Mouse (Mus musculus) ES-E14 (cell line): ENCODE data around the gene Lcn5. TPM values are rescaled to one million over a fixed set of nuclear protein-coding genes. Genes with fewer than 3 reads are reported as not detected.
"Not testable (repeated sequence)": the region's sequence is repeated elsewhere in the genome, so short reads cannot be mapped to it uniquely, and the experiment has no call there.

ENCODE experiments used
- DNase-seq: peaks from one replicate; pipeline ENCODE4 v3.0.0-alpha.2; 2013; ENCODE audit warnings: low read depth, low spot score
- H3K27ac ChIP-seq: 2 replicates; pipeline ENCODE4 v1.5.1; 2012; ENCODE audit warnings: low read depth, mild to moderate bottlenecking, low read length, moderate library complexity, mixed read lengths; ENCODE audit not compliant: poor library complexity, insufficient read depth, severe bottlenecking
- H3K36me3 ChIP-seq: 2 replicates; pipeline ENCODE4 v1.6.1; 2012; ENCODE audit warnings: mild to moderate bottlenecking, low read length, moderate library complexity, mixed read lengths; ENCODE audit not compliant: control insufficient read depth, poor library complexity, insufficient read depth, severe bottlenecking
- H3K4me1 ChIP-seq, 2 experiments: fragments of 150-350 bp in 1 of 2; sonication (generic) in 1 of 2; 2 replicates each; pipeline ENCODE4 v1.6.1; 2012; ENCODE audit warnings: low read length in 2 of 2, mild to moderate bottlenecking in 1 of 2, mixed read lengths in 1 of 2; ENCODE audit not compliant: control insufficient read depth in 2 of 2, insufficient read depth in 2 of 2, poor library complexity in 1 of 2
- H3K4me3 ChIP-seq, 2 experiments: fragments of 150-350 bp in 1 of 2; sonication (generic) in 1 of 2; 2 replicates each; pipeline ENCODE4 v1.5.1; 2012; ENCODE audit warnings: low read length in 2 of 2, low read depth in 1 of 2, mild to moderate bottlenecking in 1 of 2, mixed read lengths in 1 of 2; ENCODE audit not compliant: insufficient read depth in 1 of 2, poor library complexity in 1 of 2, severe bottlenecking in 1 of 2
- H3K9ac ChIP-seq: 2 replicates; pipeline ENCODE4 v1.6.1; 2012; ENCODE audit warnings: low read depth, mild to moderate bottlenecking, low read length, mixed read lengths; ENCODE audit not compliant: poor library complexity, insufficient read depth, severe bottlenecking
- H3K9me3 ChIP-seq: fragments of 150-350 bp; sonication (generic); 2 replicates; pipeline ENCODE4 v1.6.1; 2012; ENCODE audit warnings: low read depth, mild to moderate bottlenecking, low read length; ENCODE audit not compliant: control insufficient read depth, insufficient read depth
- CHD2 ChIP-seq: IDR thresholded peaks from 2 replicates; pipeline ENCODE4 v1.6.1; 2014; ENCODE audit warnings: mild to moderate bottlenecking, low read depth, low read length, inconsistent platforms
- HCFC1 ChIP-seq: IDR thresholded peaks from 2 replicates; pipeline ENCODE4 v1.6.1; 2012; ENCODE audit warnings: low read length, inconsistent platforms, borderline replicate concordance; ENCODE audit not compliant: insufficient read depth
- MAFK ChIP-seq: IDR thresholded peaks from 2 replicates; pipeline ENCODE4 v1.6.1; 2014; ENCODE audit warnings: mild to moderate bottlenecking, low read depth, low read length, inconsistent platforms; ENCODE audit not compliant: insufficient read depth
- ZC3H11A ChIP-seq: IDR thresholded peaks from 2 replicates; pipeline ENCODE4 v1.6.1; 2012; ENCODE audit warnings: low read depth, mild to moderate bottlenecking, inconsistent platforms, low read length, borderline replicate concordance
- ZNF384 ChIP-seq: IDR thresholded peaks from 2 replicates; pipeline ENCODE4 v1.6.1; 2012; ENCODE audit warnings: low read depth, low read length, inconsistent platforms
- in situ Hi-C, 2 experiments: fragments of 600-800 bp; cut with MboI; formaldehyde crosslinking; loops; one replicate each; pipeline ENCODE4 v1.15.1; 2025; ENCODE audit warnings: low sequenced_read_pairs in 2 of 2, inconsistent platforms in 1 of 2; ENCODE audit not compliant: unreplicated experiment in 2 of 2
- total RNA-seq: library from RNA; depleted of rRNA; stranded (reverse); fragments of 300-350 nt; gene quantifications from 2 replicates; pipeline ENCODE4 v1.2.3, GENCODE M21; 2012

Lcn5 gene
- total RNA-seq, 1 experiment = not detected

- Histone ChIP-seq H3K4me1 (no peaks in the 10 kb centered on the region), H3K9me3 (no peaks in the 10 kb centered on the region), H3K9ac (no peak within 1 kb of the TSS), H3K27ac (no peak within 1 kb of the TSS), H3K4me3 (no peak within 1 kb of the TSS), H3K36me3 (no peaks in the 10 kb centered on the region)
- in situ Hi-C loops = no loop called here
- TF ChIP-seq MAFK (no peak), HCFC1 (no peak), ZNF384 (no peak), CHD2 (no peak), ZC3H11A (no peak)
- DNase-seq = no peak
Measured at GRCm38 (mm10) chr2:25682426-25682825, 24.7 kb downstream of the Lcn5 start, which contains the start of gene Lcn10. Gene Lcn10, plus strand, starts transcription at chr2:25682726.

DNA sequence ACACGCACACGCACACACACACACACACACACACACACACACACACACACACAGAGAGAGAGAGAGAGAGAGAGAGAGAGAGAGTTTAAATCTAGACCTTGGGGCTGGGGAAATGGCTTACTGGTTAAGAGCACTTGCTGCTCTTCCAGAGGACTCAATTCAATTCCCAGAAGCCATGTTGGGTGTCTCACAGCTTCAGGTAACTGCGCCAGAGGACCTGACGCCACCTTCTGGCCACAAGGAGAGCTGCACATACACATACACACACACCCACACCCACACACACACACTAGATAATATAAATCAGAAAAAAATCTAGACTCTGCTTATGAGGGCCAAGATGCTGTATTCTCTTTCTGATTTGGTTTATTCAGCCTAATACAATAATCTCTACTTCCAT is 29.2 kb downstream of the Lcn5 start:
- Histone ChIP-seq H3K4me1 (no peaks in the 10 kb centered on the region), H3K9ac (no peak overlapping the region), H3K27ac (no peak overlapping the region), H3K4me3 (no peak overlapping the region), H3K9me3 (no peaks in the 10 kb centered on the region), H3K36me3 (no peaks in the 10 kb centered on the region)
- in situ Hi-C loops = no loop called here
- TF ChIP-seq ZNF384 = no peak
- no peak for TF ChIP-seq ZC3H11A
- no peak for TF ChIP-seq CHD2
- TF ChIP-seq MAFK = no peak
- TF ChIP-seq HCFC1 = no peak
- DNase-seq = no peak

DNA sequence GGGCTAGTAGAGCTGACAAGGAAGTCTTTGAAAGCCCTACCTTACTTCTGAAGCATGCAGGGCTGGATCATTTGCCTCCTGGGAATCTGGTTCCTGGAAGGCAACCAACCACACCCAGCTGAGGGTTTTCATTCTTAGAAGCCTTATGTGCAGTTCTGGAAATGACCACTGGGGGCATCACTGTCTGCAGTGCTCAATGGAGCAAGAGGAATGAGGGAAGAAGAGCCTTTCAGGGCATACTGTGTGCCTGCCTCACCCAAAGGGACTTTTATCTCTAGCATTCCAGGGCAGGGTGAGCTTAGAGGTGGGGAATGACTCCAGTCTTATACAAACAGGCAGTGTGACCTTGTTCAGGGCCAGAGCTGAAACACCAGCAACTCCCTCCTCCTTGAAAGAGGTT is 36.9 kb downstream of the Lcn5 start:
- TF ChIP-seq CHD2 (no peak), ZC3H11A (no peak), MAFK (no peak), HCFC1 (no peak), ZNF384 (no peak)
- in situ Hi-C loops = no loop called here
- peak; percentile 96 for DNase-seq
- H3K4me1 ChIP-seq = no peaks in the 10 kb centered on the region
- H3K36me3 ChIP-seq = no peaks in the 10 kb centered on the region
- no peak overlapping the region for H3K9ac ChIP-seq
- H3K9me3 ChIP-seq = no peaks in the 10 kb centered on the region
- no peak overlapping the region for H3K4me3 ChIP-seq
- H3K27ac ChIP-seq = no peak overlapping the region

- no peak for TF ChIP-seq CHD2
- TF ChIP-seq MAFK = no peak
- no peak for TF ChIP-seq ZNF384
- no peak for TF ChIP-seq HCFC1
- TF ChIP-seq ZC3H11A = no peak
- in situ Hi-C loops = no loop called here
- no peaks in the 10 kb centered on the region for H3K9me3 ChIP-seq
Measured at GRCm38 (mm10) chr2:25696951-25697350, 39.2 kb downstream of the Lcn5 start.

GRCm38 (mm10) chr2:25698696-25699095 is 40.9 kb downstream of the Lcn5 start:
- no peak overlapping the region for H3K9ac ChIP-seq
- H3K9me3 ChIP-seq = no peaks in the 10 kb centered on the region
- in situ Hi-C loops = no loop called here
- no peaks in the 10 kb centered on the region for H3K36me3 ChIP-seq
- no peak for DNase-seq
- H3K27ac ChIP-seq = no peak overlapping the region
- H3K4me3 ChIP-seq = no peak overlapping the region
- no peak for TF ChIP-seq ZNF384
- no peak for TF ChIP-seq ZC3H11A
- no peak for TF ChIP-seq HCFC1
- no peak for TF ChIP-seq MAFK
- TF ChIP-seq CHD2 = no peak
- H3K4me1 ChIP-seq = no peaks in the 10 kb centered on the region

More at GRCm38 (mm10) chr2:25696951-25697350, 39.2 kb downstream of the Lcn5 start:
- Histone ChIP-seq H3K9ac (no peak overlapping the region), H3K4me1 (no peaks in the 10 kb centered on the region), H3K4me3 (no peak overlapping the region), H3K36me3 (no peaks in the 10 kb centered on the region), H3K27ac (no peak overlapping the region)
- no peak for DNase-seq

GRCm38 (mm10) chr2:25699743-25700142 is 42.0 kb downstream of the Lcn5 start, which contains the start of gene Obp2a:
Gene Obp2a, plus strand, starts transcription at chr2:25700043.
- in situ Hi-C loops, H3K4me3 ChIP-seq: not testable (repeated sequence)

More at GRCm38 (mm10) chr2:25699743-25700142, 42.0 kb downstream of the Lcn5 start, which contains the start of gene Obp2a:
- H3K36me3 ChIP-seq, H3K9me3 ChIP-seq, H3K27ac ChIP-seq, H3K9ac ChIP-seq, DNase-seq, H3K4me1 ChIP-seq: not testable (repeated sequence)
